ENCODE assay signal across 15 mouse cellular contexts in the genomic region with DNA sequence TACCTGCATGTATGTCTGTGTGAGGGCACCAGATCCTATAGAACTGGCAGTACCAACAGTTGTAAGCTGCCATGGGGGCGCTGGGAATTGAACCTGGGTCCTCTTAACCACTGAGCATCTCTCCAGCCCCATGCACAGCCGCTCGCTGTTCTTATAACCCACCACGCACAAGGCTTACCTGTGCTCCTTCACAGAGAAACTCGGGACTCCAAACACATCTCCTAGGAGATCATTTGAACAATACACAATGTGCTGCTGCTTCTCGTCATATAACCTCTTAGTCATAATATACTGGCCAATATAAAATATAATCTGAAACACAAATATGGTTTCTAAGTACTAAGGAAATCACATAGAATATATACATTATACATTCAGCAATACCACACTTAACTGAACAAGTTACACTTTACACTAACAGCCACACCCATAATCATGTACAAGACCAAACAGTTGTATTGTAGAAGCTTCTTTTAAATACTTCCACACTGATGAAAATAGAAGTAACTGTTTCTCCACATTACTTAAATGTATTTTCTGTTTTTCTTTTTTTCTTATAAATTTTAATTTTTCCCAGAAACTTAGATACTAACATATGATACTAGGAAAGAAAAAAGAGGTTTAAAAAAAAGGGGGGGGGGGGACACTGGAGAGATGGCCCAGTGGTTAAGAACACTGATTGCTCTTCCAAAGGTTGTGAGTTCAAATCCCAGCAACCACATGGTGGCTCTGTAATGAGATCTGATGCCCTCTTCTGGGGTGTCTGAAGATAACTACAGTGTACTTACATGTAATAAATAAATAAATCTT.
"Had no signal": no experiment of that assay in that cellular context is flagged by ENCODE, and none has a peak within 500 bp of the region (broad histone marks: within the 10 kb centered on the region; RNA-seq: fewer than 3 reads in every experiment).

No protein-coding gene starts in this region.

- DNase-seq: cerebellum, adult 9-10 months; cerebellum, adult 9-11 months; cerebellum, postnatal 10 days; cerebellum, postnatal 14 days; cerebellum, postnatal 25 days; cerebellum, postnatal 36 days; embryo, embryonic 11 days; forebrain, postnatal 0 days; gastrocnemius, adult 2 months; gastrocnemius, postnatal 10 days; gastrocnemius, postnatal 14 days; gastrocnemius, postnatal 25 days; gastrocnemius, postnatal 36 days; heart, adult 18-20 months; heart, adult 2 months had no signal
